Mouse (Mus musculus): ENCODE measurements around the gene Kctd21. TPM values are rescaled to one million over a fixed set of nuclear protein-coding genes. Genes with fewer than 3 reads are reported as not detected.
A peak's percentile ranks its signal among the peaks of the same experiment; 100 is the strongest.

Gene Kctd21
- polyA plus RNA-seq, 1 experiment from 2014 or later = 5.5 TPM

DNA sequence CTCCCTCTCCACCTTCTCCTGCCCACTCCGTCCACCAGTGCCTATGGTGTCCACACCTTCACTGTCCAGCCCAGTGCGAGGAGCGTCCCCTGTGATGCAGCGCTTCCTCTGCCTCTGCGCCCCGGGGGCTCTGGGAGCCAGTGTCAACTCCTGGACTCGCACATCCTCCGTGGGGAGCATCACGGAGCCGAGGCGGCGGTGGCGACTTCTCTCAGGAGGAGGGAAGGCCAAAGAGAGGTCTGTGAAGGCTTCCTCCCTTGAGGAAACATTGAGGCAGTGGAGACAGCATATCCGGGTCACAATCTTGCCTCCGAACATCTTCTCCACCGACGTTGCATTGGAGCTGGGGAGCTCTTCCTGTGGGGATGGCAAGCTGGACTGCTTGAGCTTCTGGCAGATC, 19.9 kb upstream of the Kctd21 start:
- peaks cover 37% of the 10 kb centered on the region for H3K36me3 ChIP-seq (ENCODE audit: control insufficient read depth, insufficient read depth, low read length)
- H3K9me3 ChIP-seq (ENCODE audit: control insufficient read depth, low read length) = no peaks in the 10 kb centered on the region
- no peak overlapping the region for H3K4me2 ChIP-seq (ENCODE audit: low read depth, low read length)
- H3K4me1 ChIP-seq (ENCODE audit: control insufficient read depth, insufficient read depth, low read length) = no peaks in the 10 kb centered on the region
- WGBS = 74% methylated on average over 17 of the region's 17 CpGs
- H3K9ac ChIP-seq (ENCODE audit: low read depth, low read length) = no peak overlapping the region
- no peak overlapping the region for H3K4me3 ChIP-seq (ENCODE audit: low read depth, low read length)
- H3K27ac ChIP-seq (replicated peaks; ENCODE audit: low read depth, low read length) = no peak overlapping the region
- ATAC-seq (ENCODE audit: low read depth) = no peak
- H3K27me3 ChIP-seq (replicated peaks; ENCODE audit: control insufficient read depth, insufficient read depth, low read length) = no peaks in the 10 kb centered on the region
- DNase-seq (ENCODE audit: low spot score) = no peak

DNA sequence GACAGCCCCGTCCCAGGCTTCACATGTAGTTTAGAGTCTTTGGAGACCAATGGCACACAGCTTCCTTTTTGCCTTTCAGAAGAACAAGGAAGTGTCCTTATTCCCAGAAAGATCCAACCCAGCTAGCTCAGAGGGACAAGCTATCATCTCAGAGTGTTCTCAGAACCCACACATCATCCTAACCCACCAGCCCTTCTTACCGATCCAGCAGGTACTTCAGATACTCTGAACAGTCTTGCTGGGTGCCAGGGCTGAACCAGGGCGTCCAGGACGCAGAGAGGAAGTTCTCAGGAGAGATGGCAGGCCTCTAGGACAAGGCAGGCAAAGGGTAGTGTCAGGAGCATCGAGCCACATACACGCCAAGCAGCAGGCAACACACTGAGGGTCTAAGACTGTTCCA, 19.3 kb upstream of the Kctd21 start:
- DNase-seq (ENCODE audit: low spot score) (no peak), ATAC-seq (ENCODE audit: low read depth) (no peak)
- H3K4me3 ChIP-seq (ENCODE audit: low read depth, low read length) = no peak overlapping the region
- no peak overlapping the region for H3K9ac ChIP-seq (ENCODE audit: low read depth, low read length)
- H3K4me2 ChIP-seq (ENCODE audit: low read depth, low read length) = no peak overlapping the region
- no peaks in the 10 kb centered on the region for H3K9me3 ChIP-seq (ENCODE audit: control insufficient read depth, low read length)
- H3K4me1 ChIP-seq (ENCODE audit: control insufficient read depth, insufficient read depth, low read length) = no peaks in the 10 kb centered on the region
- H3K27ac ChIP-seq (replicated peaks; ENCODE audit: low read depth, low read length) = no peak overlapping the region
- H3K36me3 ChIP-seq (ENCODE audit: control insufficient read depth, insufficient read depth, low read length) = peaks cover 32% of the 10 kb centered on the region
- H3K27me3 ChIP-seq (replicated peaks; ENCODE audit: control insufficient read depth, insufficient read depth, low read length) = no peaks in the 10 kb centered on the region
- 95% methylated on average over 6 of the region's 6 CpGs for WGBS

DNA sequence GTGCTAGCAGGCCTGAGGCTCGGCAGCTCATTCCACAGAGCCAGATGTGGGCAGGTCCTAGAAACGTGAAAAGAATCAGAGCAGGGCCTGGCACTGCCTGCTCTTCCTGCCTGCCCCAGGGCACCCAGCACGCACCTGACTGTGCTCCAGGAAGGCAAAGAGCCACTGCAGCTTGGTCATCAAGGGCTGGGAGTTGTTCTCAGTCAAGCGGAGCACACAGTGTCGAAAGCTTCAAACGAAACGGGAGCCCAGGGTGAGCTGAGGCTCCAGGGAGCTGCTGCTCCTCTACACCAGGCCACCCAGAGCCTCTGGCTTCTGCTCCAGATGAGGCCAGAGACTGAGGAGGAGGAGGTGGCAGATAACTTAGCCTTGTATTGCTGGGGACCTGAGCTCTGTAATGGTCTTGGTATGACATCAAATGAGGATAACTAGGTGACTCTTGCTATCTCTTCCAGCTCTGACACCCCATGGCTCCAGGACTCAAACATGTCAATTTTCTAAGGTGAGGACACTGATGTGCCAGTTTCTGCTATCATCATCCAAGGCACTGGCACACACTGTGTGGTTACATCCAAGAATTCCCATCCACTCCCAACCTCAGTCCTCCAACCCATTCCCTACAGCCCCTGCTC, 18.6 kb upstream of the Kctd21 start:
- no peak overlapping the region for H3K4me3 ChIP-seq (ENCODE audit: low read depth, low read length)
- no peak for DNase-seq (ENCODE audit: low spot score)
- no peak for ATAC-seq (ENCODE audit: low read depth)
- H3K4me1 ChIP-seq (ENCODE audit: control insufficient read depth, insufficient read depth, low read length) = no peaks in the 10 kb centered on the region
- 66% methylated on average over 7 of the region's 7 CpGs for WGBS
- no peak overlapping the region for H3K27ac ChIP-seq (replicated peaks; ENCODE audit: low read depth, low read length)
- no peak overlapping the region for H3K9ac ChIP-seq (ENCODE audit: low read depth, low read length)
- no peaks in the 10 kb centered on the region for H3K27me3 ChIP-seq (replicated peaks; ENCODE audit: control insufficient read depth, insufficient read depth, low read length)
- H3K4me2 ChIP-seq (ENCODE audit: low read depth, low read length) = no peak overlapping the region
- peaks cover 27% of the 10 kb centered on the region for H3K36me3 ChIP-seq (ENCODE audit: control insufficient read depth, insufficient read depth, low read length)
- H3K9me3 ChIP-seq (ENCODE audit: control insufficient read depth, low read length) = no peaks in the 10 kb centered on the region

DNA sequence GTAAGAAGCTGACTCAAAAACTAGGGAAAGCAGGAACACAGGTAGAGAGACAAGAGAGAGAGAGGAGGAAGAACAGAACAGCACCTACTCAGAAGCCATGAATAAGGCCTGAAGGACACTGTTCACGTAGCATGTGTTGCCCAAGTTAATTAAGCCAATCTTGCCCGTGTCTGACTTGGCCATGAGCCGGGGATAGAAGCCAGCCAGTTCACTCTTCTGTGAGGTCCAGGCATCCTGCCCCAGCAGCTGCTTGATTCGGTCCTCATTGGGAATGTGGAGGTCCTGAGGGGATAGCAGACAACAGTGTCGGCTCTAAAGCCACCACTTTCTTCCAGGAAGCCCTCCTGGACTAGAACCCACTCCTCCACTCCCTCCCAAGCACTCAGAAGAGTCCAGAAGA, 17.5 kb upstream of the Kctd21 start:
- no peak overlapping the region for H3K27ac ChIP-seq (replicated peaks; ENCODE audit: low read depth, low read length)
- H3K4me1 ChIP-seq (ENCODE audit: control insufficient read depth, insufficient read depth, low read length) = no peaks in the 10 kb centered on the region
- H3K9ac ChIP-seq (ENCODE audit: low read depth, low read length) = no peak overlapping the region
- no peak for ATAC-seq (ENCODE audit: low read depth)
- H3K27me3 ChIP-seq (replicated peaks; ENCODE audit: control insufficient read depth, insufficient read depth, low read length) = no peaks in the 10 kb centered on the region
- WGBS = 91% methylated on average over 5 of the region's 5 CpGs
- peaks cover 19% of the 10 kb centered on the region for H3K36me3 ChIP-seq (ENCODE audit: control insufficient read depth, insufficient read depth, low read length)
- no peak for DNase-seq (ENCODE audit: low spot score)
- no peaks in the 10 kb centered on the region for H3K9me3 ChIP-seq (ENCODE audit: control insufficient read depth, low read length)
- no peak overlapping the region for H3K4me3 ChIP-seq (ENCODE audit: low read depth, low read length)
- H3K4me2 ChIP-seq (ENCODE audit: low read depth, low read length) = no peak overlapping the region

DNA sequence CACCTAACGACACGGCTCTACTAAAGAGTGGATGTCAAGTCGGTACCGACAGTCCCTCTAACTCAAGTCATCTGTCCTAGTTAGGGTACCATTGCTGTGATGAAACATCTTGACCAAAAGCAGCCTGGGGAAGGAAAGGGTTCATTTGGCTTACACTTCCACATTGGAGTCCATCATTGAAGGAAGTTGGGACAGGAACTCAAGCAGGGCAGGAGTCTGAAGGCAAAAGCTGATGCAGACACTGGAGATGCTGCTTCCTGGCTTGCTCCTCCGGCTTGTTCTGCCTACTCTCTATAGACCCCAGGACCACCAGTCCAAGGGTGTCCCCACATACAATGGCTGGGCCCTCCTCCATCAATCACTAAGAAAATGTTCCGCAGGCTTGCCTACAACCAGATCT, 16.5 kb upstream of the Kctd21 start:
- Histone ChIP-seq H3K27me3 (replicated peaks; ENCODE audit: control insufficient read depth, insufficient read depth, low read length) (no peaks in the 10 kb centered on the region), H3K4me3 (ENCODE audit: low read depth, low read length) (no peak overlapping the region), H3K4me1 (ENCODE audit: control insufficient read depth, insufficient read depth, low read length) (no peaks in the 10 kb centered on the region), H3K9ac (ENCODE audit: low read depth, low read length) (no peak overlapping the region), H3K27ac (replicated peaks; ENCODE audit: low read depth, low read length) (no peak overlapping the region), H3K4me2 (ENCODE audit: low read depth, low read length) (no peak overlapping the region), H3K9me3 (ENCODE audit: control insufficient read depth, low read length) (no peaks in the 10 kb centered on the region), H3K36me3 (ENCODE audit: control insufficient read depth, insufficient read depth, low read length) (peaks cover 17% of the 10 kb centered on the region)
- ATAC-seq (ENCODE audit: low read depth) (no peak), DNase-seq (ENCODE audit: low spot score) (no peak)
- 89% methylated on average over 6 of the region's 6 CpGs for WGBS

DNA sequence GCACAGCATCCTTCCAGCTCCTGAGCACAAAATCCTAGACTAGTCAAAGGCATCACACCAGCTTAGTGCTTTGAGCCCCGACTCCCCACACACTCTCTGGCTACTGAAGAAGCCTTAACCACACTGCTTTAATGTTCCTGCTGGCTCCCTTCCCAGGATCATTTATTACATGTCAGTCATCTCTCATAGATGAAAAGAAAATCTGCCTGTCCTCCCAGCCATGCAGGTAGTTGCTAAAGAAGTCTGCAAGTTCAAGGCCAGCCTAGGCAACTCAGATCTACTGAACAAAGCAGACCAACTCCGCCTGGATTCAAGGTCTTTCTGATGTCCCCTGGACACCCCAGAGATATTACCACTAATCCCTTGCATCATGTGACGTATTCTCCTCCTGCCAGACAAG, 14.4 kb upstream of the Kctd21 start:
- Histone ChIP-seq H3K9me3 (ENCODE audit: control insufficient read depth, low read length) (no peaks in the 10 kb centered on the region), H3K27me3 (replicated peaks; ENCODE audit: control insufficient read depth, insufficient read depth, low read length) (no peaks in the 10 kb centered on the region), H3K4me2 (ENCODE audit: low read depth, low read length) (no peak overlapping the region), H3K4me3 (ENCODE audit: low read depth, low read length) (no peak overlapping the region), H3K36me3 (ENCODE audit: control insufficient read depth, insufficient read depth, low read length) (peaks cover 14% of the 10 kb centered on the region), H3K9ac (ENCODE audit: low read depth, low read length) (no peak overlapping the region), H3K4me1 (ENCODE audit: control insufficient read depth, insufficient read depth, low read length) (no peaks in the 10 kb centered on the region), H3K27ac (replicated peaks; ENCODE audit: low read depth, low read length) (no peak overlapping the region)
- DNase-seq (ENCODE audit: low spot score) = no peak
- no peak for ATAC-seq (ENCODE audit: low read depth)
- 86% methylated on average over 3 of the region's 3 CpGs for WGBS

DNA sequence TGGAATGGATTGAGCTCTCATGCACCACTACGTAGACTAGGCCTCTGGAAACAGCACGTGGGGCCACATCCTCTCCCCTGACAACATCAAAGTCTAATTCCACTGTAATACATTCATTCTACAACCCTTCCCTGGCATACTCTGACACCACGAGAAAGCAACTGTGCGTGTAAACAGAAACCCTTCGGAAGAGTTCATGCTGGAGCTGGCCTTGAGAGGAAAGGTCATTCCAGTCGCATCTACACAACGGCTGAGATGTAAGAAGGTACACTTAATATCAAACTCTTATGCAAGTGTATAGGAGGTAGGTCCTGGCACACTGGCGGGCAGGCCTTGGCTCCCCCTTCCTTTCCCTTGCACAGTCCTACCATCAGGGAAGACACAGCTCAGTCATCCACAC, 7.8 kb upstream of the Kctd21 start:
- WGBS = 85% methylated on average over 8 of the region's 8 CpGs
- no peak for ATAC-seq (ENCODE audit: low read depth)
- no peak overlapping the region for H3K4me2 ChIP-seq (ENCODE audit: low read depth, low read length)

DNA sequence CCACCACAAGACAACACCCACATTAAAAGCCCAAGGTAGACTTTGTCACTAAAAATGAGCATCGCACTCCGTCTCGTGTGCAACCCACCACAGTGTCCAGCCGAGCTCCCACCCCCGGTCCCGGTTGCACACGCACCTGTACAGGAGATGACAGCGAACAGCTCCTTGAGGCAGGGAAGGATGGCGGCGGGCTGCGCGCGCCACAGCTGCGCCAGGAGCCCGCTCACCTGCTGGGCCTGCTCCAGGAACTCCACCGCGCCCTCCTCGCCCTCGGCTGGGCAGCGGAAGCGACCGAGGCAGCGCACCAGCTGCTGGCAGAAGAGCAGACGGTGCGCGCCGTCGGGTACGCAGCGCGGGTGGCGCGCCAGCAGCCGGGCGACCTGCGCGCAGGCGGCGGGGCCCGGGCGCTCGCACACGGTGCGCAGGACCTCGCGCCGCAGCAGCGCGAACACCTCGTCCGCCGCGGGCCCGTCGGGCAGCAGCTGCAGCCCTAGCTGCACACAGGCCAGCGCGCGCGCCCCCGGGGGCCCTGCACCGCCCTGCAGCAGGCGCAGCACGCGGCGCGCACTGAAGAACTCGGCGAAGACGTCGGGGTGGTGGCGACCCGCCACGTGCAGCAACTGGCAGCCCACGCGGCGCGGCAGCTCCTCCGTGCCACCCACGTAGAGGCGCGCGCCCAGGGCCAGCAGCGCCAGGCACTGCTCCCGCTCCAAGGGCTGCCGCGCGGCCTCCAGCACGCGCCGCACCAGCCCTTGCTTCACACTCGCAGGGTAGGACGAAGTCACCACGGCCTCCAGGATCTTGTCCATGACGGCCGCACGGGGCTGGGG, 6.8 kb upstream of the Kctd21 start:
- Histone ChIP-seq H3K27ac (replicated peaks; ENCODE audit: low read depth, low read length) (no peak overlapping the region), H3K36me3 (ENCODE audit: control insufficient read depth, insufficient read depth, low read length) (0 out of 2 replicates have a peak, but pooled peaks cover 9% of the 10 kb centered on the region), H3K4me3 (ENCODE audit: low read depth, low read length) (peak overlapping the region; percentile 37), H3K4me2 (ENCODE audit: low read depth, low read length) (peak overlapping the region; percentile 62), H3K4me1 (ENCODE audit: control insufficient read depth, insufficient read depth, low read length) (no peaks in the 10 kb centered on the region), H3K9ac (ENCODE audit: low read depth, low read length) (peak overlapping the region; percentile 30), H3K27me3 (replicated peaks; ENCODE audit: control insufficient read depth, insufficient read depth, low read length) (peaks cover 33% of the 10 kb centered on the region), H3K9me3 (ENCODE audit: control insufficient read depth, low read length) (no peaks in the 10 kb centered on the region)
- ATAC-seq (ENCODE audit: low read depth) = peak; percentile 62
- peak; percentile 47 for DNase-seq (ENCODE audit: low spot score)
- WGBS = 26% methylated on average over 36 of the region's 96 CpGs

More for the DNA sequence above, 7.8 kb upstream of the Kctd21 start:
- no peaks in the 10 kb centered on the region for H3K4me1 ChIP-seq (ENCODE audit: control insufficient read depth, insufficient read depth, low read length)
- no peak overlapping the region for H3K27ac ChIP-seq (replicated peaks; ENCODE audit: low read depth, low read length)
- no peak overlapping the region for H3K9ac ChIP-seq (ENCODE audit: low read depth, low read length)
- H3K36me3 ChIP-seq (ENCODE audit: control insufficient read depth, insufficient read depth, low read length) = 0 out of 2 replicates have a peak, but pooled peaks cover 9% of the 10 kb centered on the region
- DNase-seq (ENCODE audit: low spot score) = no peak
- no peak overlapping the region for H3K4me3 ChIP-seq (ENCODE audit: low read depth, low read length)
- H3K27me3 ChIP-seq (replicated peaks; ENCODE audit: control insufficient read depth, insufficient read depth, low read length) = peaks cover 33% of the 10 kb centered on the region
- H3K9me3 ChIP-seq (ENCODE audit: control insufficient read depth, low read length) = no peaks in the 10 kb centered on the region

All from embryonic facial prominence, embryonic 14.5 days (tissue).